In the genomic region with DNA sequence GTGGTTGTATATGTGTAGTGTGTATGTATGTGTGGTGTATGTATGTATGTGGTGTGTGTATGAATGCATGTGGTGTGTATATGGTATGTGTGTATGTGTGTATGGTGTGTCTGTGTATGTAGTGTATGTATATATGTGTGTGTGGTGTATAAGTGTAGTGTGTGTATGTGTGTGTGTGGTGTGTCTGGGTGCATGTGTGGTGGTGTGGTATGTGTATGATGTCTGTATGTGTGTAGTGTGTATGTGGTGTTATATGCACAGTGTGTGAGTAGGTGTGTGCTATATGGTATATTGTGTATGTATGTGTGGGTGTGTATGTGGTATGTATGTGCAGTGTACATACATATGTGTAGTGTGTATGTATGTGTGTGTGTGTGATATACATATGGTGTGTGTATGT, we compare ENCODE assay signal across 22 mouse cellular contexts. TPM values are rescaled to one million over a fixed set of nuclear protein-coding genes. Genes with fewer than 3 reads are reported as not detected.
A peak's percentile ranks its signal among the peaks of the same experiment; 100 is the strongest.
DNase-seq lines count a peak whose midpoint lies in the region; ATAC-seq and TF ChIP-seq lines count a peak whose summit lies in the region.
"Had no signal": no experiment of that assay in that cellular context is flagged by ENCODE, and none has a peak within 500 bp of the region (broad histone marks: within the 10 kb centered on the region; RNA-seq: fewer than 3 reads in every experiment).

No protein-coding gene starts in this region.

- no peak for ATAC-seq in heart, postnatal 0 days (ENCODE audit: insufficient read depth, low read depth)
- ATAC-seq in megakaryocyte, adult 5-6 weeks (ENCODE audit: poor library complexity, severe bottlenecking): no peak
- no peak for ATAC-seq in stomach, postnatal 0 days (ENCODE audit: low FRiP score, low TSS enrichment)
- ATAC-seq: forebrain, embryonic 14.5 days had no signal

- peak overlapping the region; percentile 21; the same call in 1 of the 2 replicates for H3K27ac ChIP-seq in heart, postnatal 0 days (ENCODE audit: low read depth)
- peak overlapping the region; percentile 63; the same call in 1 of the 2 replicates for H3K27ac ChIP-seq in brown adipose tissue, adult 24 weeks (replicated peaks; ENCODE audit: low read depth, low read length)
- no peak overlapping the region for H3K27ac ChIP-seq in stomach, postnatal 0 days (replicated peaks)
- H3K27ac ChIP-seq: embryonic facial prominence, embryonic 15.5 days; forebrain, embryonic 10.5 days; heart, embryonic 10.5 days; hindbrain, embryonic 10.5 days; hindbrain, embryonic 14.5 days had no signal

- DNase-seq in heart, postnatal 0 days (ENCODE audit: low spot score): no peak
- no peak for DNase-seq in heart, postnatal 10 days
- no peak for DNase-seq in spleen, postnatal 10 days (ENCODE audit: low spot score in 2 of 2)
- no peak for DNase-seq in stomach, postnatal 0 days (ENCODE audit: low spot score)
- DNase-seq: adrenal gland, adult 8-10 months; adrenal gland, postnatal 36 days; cerebellum, adult 11 months; cerebellum, adult 8-10 months; cerebellum, postnatal 25 days; gastrocnemius, postnatal 10 days had no signal

- TF ChIP-seq EP300 in heart, postnatal 0 days (IDR thresholded peaks at IDR 0.05; ENCODE audit: low read depth): no peak
- no peak for TF ChIP-seq EP300 in stomach, postnatal 0 days (optimal IDR thresholded peaks at IDR 0.05)

- no peak overlapping the region for H3K9ac ChIP-seq in heart, postnatal 0 days (replicated peaks; ENCODE audit: low read depth, low read length)
- no peak overlapping the region for H3K9ac ChIP-seq in stomach, postnatal 0 days (ENCODE audit: low read length)
- H3K9ac ChIP-seq: embryonic facial prominence, embryonic 15.5 days; hindbrain, embryonic 14.5 days had no signal

- H3K36me3 ChIP-seq in heart, postnatal 0 days (replicated peaks; ENCODE audit: control insufficient read depth, insufficient read depth, low read length): no peaks in the 10 kb centered on the region
- peaks cover 85% of the 10 kb centered on the region for H3K36me3 ChIP-seq in megakaryocyte, embryonic 14.5 days (replicated peaks; ENCODE audit: low read length)
- H3K36me3 ChIP-seq in stomach, postnatal 0 days (ENCODE audit: control insufficient read depth, insufficient read depth, low read length): no peaks in the 10 kb centered on the region

- no peaks in the 10 kb centered on the region for H3K9me3 ChIP-seq in heart, postnatal 0 days (replicated peaks; ENCODE audit: control insufficient read depth, low read length)
- no peaks in the 10 kb centered on the region; the same call in 1 of the 2 replicates for H3K9me3 ChIP-seq in megakaryocyte, embryonic 14.5 days
- no peaks in the 10 kb centered on the region for H3K9me3 ChIP-seq in stomach, postnatal 0 days (ENCODE audit: control insufficient read depth, low read length)
- H3K9me3 ChIP-seq: embryonic facial prominence, embryonic 15.5 days; forebrain, embryonic 10.5 days; heart, embryonic 10.5 days; hindbrain, embryonic 10.5 days had no signal

- peaks cover 32% of the 10 kb centered on the region for H3K4me1 ChIP-seq in heart, postnatal 0 days (ENCODE audit: control insufficient read depth, insufficient read depth)
- H3K4me1 ChIP-seq in megakaryocyte, embryonic 14.5 days: peaks cover 96% of the 10 kb centered on the region
- H3K4me1 ChIP-seq in brown adipose tissue, adult 24 weeks (ENCODE audit: control insufficient read depth, insufficient read depth, insufficient read length, low read length): peaks cover 20% of the 10 kb centered on the region
- peaks cover 13% of the 10 kb centered on the region for H3K4me1 ChIP-seq in stomach, postnatal 0 days (replicated peaks; ENCODE audit: control insufficient read depth, insufficient read depth)

- intact Hi-C loops in heart, postnatal 10 days (cut with DNase I): no loop called here

- TF ChIP-seq CTCF in heart, postnatal 0 days (IDR thresholded peaks at IDR 0.05; ENCODE audit: low read depth): no peak
- no peak for TF ChIP-seq CTCF in stomach, postnatal 0 days (IDR thresholded peaks at IDR 0.05; ENCODE audit: low read depth)

- no peak overlapping the region for H3K4me2 ChIP-seq in heart, postnatal 0 days (ENCODE audit: low read depth, low read length)
- H3K4me2 ChIP-seq in stomach, postnatal 0 days (replicated peaks; ENCODE audit: low read depth): no peak overlapping the region
- H3K4me2 ChIP-seq: embryonic facial prominence, embryonic 15.5 days; hindbrain, embryonic 14.5 days had no signal

- H3K27me3 ChIP-seq in heart, postnatal 0 days (ENCODE audit: control insufficient read depth, insufficient read depth, low read length): no peaks in the 10 kb centered on the region
- H3K27me3 ChIP-seq in megakaryocyte, embryonic 14.5 days (replicated peaks): no peaks in the 10 kb centered on the region
- no peaks in the 10 kb centered on the region for H3K27me3 ChIP-seq in stomach, postnatal 0 days (ENCODE audit: control insufficient read depth, insufficient read depth, low read length)
- H3K27me3 ChIP-seq: embryonic facial prominence, embryonic 15.5 days had no signal

- no peak overlapping the region for H3K4me3 ChIP-seq in heart, postnatal 0 days (ENCODE audit: low read depth, low read length)
- peak overlapping the region; percentile 47 for H3K4me3 ChIP-seq in megakaryocyte, embryonic 14.5 days (replicated peaks)
- no peak overlapping the region for H3K4me3 ChIP-seq in brown adipose tissue, adult 24 weeks (ENCODE audit: insufficient read depth, low read depth, low read length)
- no peak overlapping the region for H3K4me3 ChIP-seq in stomach, postnatal 0 days (ENCODE audit: low read depth, low read length)
- H3K4me3 ChIP-seq: embryonic facial prominence, embryonic 15.5 days; erythroblast, embryonic 14.5 days; forebrain, embryonic 10.5 days; heart, embryonic 10.5 days; hindbrain, embryonic 10.5 days had no signal

RNA-seq across cellular contexts. Expression of gene Tspan32, which starts 15.2 kb away (rescaled TPM):
- 0.46 and 0.50 TPM in 2 replicates for total RNA-seq in heart, postnatal 0 days (2014; rRNA removed; ENCODE audit: low replicate concordance)
- 1.1 and 1.7 TPM in 2 replicates for polyA plus RNA-seq in heart, postnatal 0 days (2015; fragmentation: Nextera tagmentation; extraction: Ambion mirVana)
- total RNA-seq in heart, postnatal 10 days (2021): 1 to 10 TPM in 1 of 2 experiments, under 1 TPM in 1; 0.81 to 1.2 TPM
- 109 and 119 TPM in 2 replicates for polyA plus RNA-seq in megakaryocyte, embryonic 14.5 days (2012; ENCODE audit: insufficient read depth, low replicate concordance)
- 60.9 and 70.4 TPM in 2 replicates for total RNA-seq in megakaryocyte, adult 5-6 weeks (2015)
- total RNA-seq in megakaryocyte, adult 5-6 weeks (2017): 45.6 and 47.0 TPM in 2 replicates
- 0.83 and 1.3 TPM in 2 replicates for polyA plus RNA-seq in brown adipose tissue, adult 24 weeks (2012; ENCODE audit: insufficient read depth, insufficient read length, missing spikeins)
- polyA plus RNA-seq in stomach, postnatal 0 days (2015; fragmentation: Nextera tagmentation; extraction: Ambion mirVana): 0.61 and 0.98 TPM in 2 replicates

RNA-seq across cellular contexts. Expression of gene Cd81, which starts 32.5 kb away (rescaled TPM):
- total RNA-seq in heart, postnatal 0 days (2014; rRNA removed; ENCODE audit: low replicate concordance): 1,221 and 1,316 TPM in 2 replicates
- 793 and 811 TPM in 2 replicates for polyA plus RNA-seq in heart, postnatal 0 days (2015; fragmentation: Nextera tagmentation; extraction: Ambion mirVana)
- total RNA-seq in heart, postnatal 10 days (2021): 100 to 1,000 TPM; 630 to 639 TPM
- 774 and 1,679 TPM in 2 replicates for polyA plus RNA-seq in megakaryocyte, embryonic 14.5 days (2012; ENCODE audit: insufficient read depth, low replicate concordance)
- total RNA-seq in megakaryocyte, adult 5-6 weeks (2015): 17.2 and 20.3 TPM in 2 replicates
- 22.5 and 25.3 TPM in 2 replicates for total RNA-seq in megakaryocyte, adult 5-6 weeks (2017)
- 289 and 375 TPM in 2 replicates for polyA plus RNA-seq in brown adipose tissue, adult 24 weeks (2012; ENCODE audit: insufficient read depth, insufficient read length, missing spikeins)
- 372 and 381 TPM in 2 replicates for polyA plus RNA-seq in stomach, postnatal 0 days (2015; fragmentation: Nextera tagmentation; extraction: Ambion mirVana)

RNA-seq across cellular contexts. Expression of gene Tssc4, which starts 49.0 kb away (rescaled TPM):
- total RNA-seq in heart, postnatal 0 days (2014; rRNA removed; ENCODE audit: low replicate concordance): 61.9 and 71.7 TPM in 2 replicates
- polyA plus RNA-seq in heart, postnatal 0 days (2015; fragmentation: Nextera tagmentation; extraction: Ambion mirVana): 33.7 and 34.0 TPM in 2 replicates
- 10 to 100 TPM; 24.9 to 26.3 TPM for total RNA-seq in heart, postnatal 10 days (2021)
- 167 and 219 TPM in 2 replicates for polyA plus RNA-seq in megakaryocyte, embryonic 14.5 days (2012; ENCODE audit: insufficient read depth, low replicate concordance)
- 14.0 and 19.2 TPM in 2 replicates for total RNA-seq in megakaryocyte, adult 5-6 weeks (2015)
- total RNA-seq in megakaryocyte, adult 5-6 weeks (2017): 17.7 and 20.5 TPM in 2 replicates
- 6.7 and 13.2 TPM in 2 replicates for polyA plus RNA-seq in brown adipose tissue, adult 24 weeks (2012; ENCODE audit: insufficient read depth, insufficient read length, missing spikeins)
- polyA plus RNA-seq in stomach, postnatal 0 days (2015; fragmentation: Nextera tagmentation; extraction: Ambion mirVana): 44.7 and 46.9 TPM in 2 replicates

RNA-seq across cellular contexts. Expression of gene Ascl2, which starts 51.0 kb away (rescaled TPM):
- total RNA-seq in heart, postnatal 0 days (2014; rRNA removed; ENCODE audit: low replicate concordance): not detected in 2 replicates
- not detected in 2 replicates for polyA plus RNA-seq in heart, postnatal 0 days (2015; fragmentation: Nextera tagmentation; extraction: Ambion mirVana)
- not detected for total RNA-seq in heart, postnatal 10 days (2021)
- 2.4 and 6.3 TPM in 2 replicates for polyA plus RNA-seq in megakaryocyte, embryonic 14.5 days (2012; ENCODE audit: insufficient read depth, low replicate concordance)
- total RNA-seq in megakaryocyte, adult 5-6 weeks (2015): 0.96 and 1.1 TPM in 2 replicates
- 0.40 and 2.9 TPM in 2 replicates for total RNA-seq in megakaryocyte, adult 5-6 weeks (2017)
- polyA plus RNA-seq in brown adipose tissue, adult 24 weeks (2012; ENCODE audit: insufficient read depth, insufficient read length, missing spikeins): not detected in 2 replicates
- 4.3 and 4.5 TPM in 2 replicates for polyA plus RNA-seq in stomach, postnatal 0 days (2015; fragmentation: Nextera tagmentation; extraction: Ambion mirVana)
- total RNA-seq: gastrocnemius, postnatal 10 days; heart, adult 18-20 months; heart, postnatal 25 days had no signal

Comparison
In these comparisons a context has a peak if more than half of its experiments do, and no peak if none do; other contexts are left out.
1. RNA of gene Tspan32, which starts 15.2 kb away (polyA plus RNA-seq): 109 to 119 TPM in megakaryocyte, embryonic 14.5 days; 1.1 to 1.7 TPM in heart, postnatal 0 days, 0.83 to 1.3 TPM in brown adipose tissue, adult 24 weeks and 0.61 to 0.98 TPM in stomach, postnatal 0 days; every median in the first group is over 10 times any median in the second.